Mouse (Mus musculus): ENCODE results near the gene Polr2g. TPM values are rescaled to one million over a fixed set of nuclear protein-coding genes. Genes with fewer than 3 reads are reported as not detected.
A peak's percentile ranks its signal among the peaks of the same experiment; 100 is the strongest.

Gene Polr2g
- total RNA-seq, 2 experiments from 2014 or later = 102 to 107 TPM

DNA sequence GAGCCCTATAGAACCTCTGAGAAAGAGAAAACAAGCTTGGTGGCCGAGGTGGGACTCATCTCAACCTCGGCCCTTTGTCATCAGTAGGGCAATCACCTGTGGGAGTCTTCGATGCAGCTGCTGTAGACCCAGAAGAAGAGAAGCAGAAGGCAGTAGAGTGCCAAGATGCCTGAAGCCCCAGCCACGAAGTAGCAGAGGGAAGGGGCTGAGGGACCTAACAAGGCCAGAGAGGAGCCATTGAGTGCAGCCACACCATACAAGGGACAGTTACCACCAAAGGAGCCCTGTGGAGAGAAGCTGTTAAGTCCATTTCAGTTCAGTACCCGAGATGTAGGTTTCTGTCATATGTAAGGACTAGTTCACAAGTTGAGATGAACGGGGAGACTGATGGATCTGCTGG is 25.0 kb downstream of the Polr2g start:
- intact Hi-C loops (cut with DNase I) = loop anchor here (5.0 kb wide), 1 partner anchor 49 kb away; the partner anchor contains the start of gene Hnrnpul2
- no peak for DNase-seq (ENCODE audit: low spot score in 2 of 2)

DNA sequence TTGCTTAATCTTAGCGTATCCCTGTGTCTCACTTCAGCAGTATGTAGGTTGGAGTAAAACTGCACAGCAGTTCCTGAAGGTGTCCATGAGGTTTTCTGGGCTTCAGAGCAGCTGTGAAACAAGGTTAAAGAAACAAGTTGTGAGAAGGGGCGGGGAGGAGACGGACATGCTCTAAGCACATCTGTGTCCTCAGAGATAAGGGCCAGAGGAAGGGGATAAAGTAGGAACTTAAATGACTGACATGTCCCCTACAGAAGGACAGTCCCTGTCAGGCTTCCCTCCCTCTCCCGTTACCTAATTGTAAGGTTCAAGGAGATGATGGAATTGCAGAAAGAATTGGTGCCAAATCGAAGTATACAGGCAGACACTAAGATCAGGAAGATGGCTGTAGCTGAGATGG is 25.4 kb downstream of the Polr2g start:
- intact Hi-C loops (cut with DNase I) = loop anchor here (5.0 kb wide), 1 partner anchor 49 kb away; the partner anchor contains the start of gene Hnrnpul2

DNA sequence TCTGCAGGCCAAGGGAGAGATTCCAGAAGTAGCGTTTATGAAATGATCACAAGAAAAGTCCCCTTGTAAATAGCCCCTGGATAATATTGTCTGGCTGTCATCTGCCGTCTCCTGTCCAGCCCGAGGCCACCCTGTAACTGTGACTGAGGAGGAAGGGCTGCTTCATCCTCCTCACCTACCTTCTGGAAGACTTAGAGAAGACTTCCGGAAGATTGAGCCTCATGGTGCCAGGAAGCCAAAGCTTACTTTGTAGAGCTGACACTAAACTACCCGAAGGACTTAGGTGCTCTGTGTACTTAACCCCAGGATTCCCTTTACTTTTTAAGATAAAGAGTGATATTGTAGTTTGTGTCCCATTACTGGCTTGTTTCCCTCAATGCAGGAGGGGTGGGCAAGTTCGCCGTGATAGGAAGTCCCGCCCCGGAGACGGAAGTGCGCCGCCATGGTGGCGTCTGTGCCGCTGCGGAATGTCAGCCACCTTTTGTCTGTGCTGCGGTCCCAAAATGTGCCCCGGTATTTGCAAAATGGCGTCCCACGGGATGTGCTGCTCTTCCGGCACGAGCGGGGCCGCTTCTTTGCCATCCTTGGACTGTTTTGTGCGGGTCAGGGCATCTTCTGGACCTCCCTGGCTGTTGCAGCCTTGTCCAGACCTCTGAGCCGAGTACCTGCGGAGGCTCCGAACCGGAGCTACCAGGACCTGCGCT is 27.7 kb downstream of the Polr2g start, which contains the start of gene Tmem223:
TSS of gene Tmem223 (plus strand) at position 430 of the 704 bp plus-strand sequence.
- DNase-seq (ENCODE audit: low spot score in 2 of 2) = peak; percentile 82 to 85
- intact Hi-C loops (cut with DNase I) = loop anchor here (5.0 kb wide), 1 partner anchor 52 kb away; the partner anchor contains the start of gene Hnrnpul2

More for the DNA sequence above, 25.4 kb downstream of the Polr2g start:
- DNase-seq (ENCODE audit: low spot score in 2 of 2) = no peak

DNA sequence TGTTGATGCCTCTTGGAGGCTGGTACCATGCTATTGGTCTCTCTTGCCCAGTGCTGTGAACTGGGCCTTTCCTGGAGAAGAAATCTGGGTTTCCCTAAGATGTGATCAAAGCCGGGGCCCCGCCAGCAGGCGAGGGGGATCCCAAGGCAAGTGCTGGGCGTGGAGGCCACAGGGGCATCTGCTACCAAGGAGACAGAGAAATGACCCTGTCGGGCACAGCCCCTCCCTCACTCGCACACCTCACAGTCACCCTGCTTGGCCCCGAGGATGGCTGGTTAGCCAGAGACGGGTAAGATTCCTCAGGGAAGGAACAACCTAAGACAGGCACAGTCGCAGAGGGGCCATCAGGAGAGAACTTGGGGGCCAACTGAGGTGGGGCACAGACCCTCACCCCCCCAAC is 32.8 kb downstream of the Polr2g start:
- no peak for DNase-seq (ENCODE audit: low spot score in 2 of 2)
- intact Hi-C loops (cut with DNase I) = no loop called here

DNA sequence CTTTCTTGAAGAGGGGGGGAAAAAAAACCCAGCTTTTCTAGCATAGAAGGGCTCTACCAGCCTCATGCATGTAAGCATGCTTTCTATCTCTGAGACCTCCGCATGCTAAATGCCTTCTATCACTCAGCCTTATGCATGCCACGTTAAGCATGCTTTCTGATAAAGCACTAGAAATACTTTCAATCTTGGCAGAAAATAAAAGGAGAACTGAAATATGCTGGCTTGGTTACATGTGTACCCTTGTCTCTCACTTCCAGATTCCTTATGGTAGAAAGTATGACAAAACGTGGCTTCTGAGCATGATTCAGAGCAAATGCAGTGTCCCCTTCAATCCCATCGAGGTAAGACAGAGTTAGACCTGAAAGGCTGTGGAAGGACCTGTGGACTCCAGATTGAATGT is 35.1 kb downstream of the Polr2g start:
- DNase-seq (ENCODE audit: low spot score in 2 of 2) = no peak
- intact Hi-C loops (cut with DNase I) = no loop called here

DNA sequence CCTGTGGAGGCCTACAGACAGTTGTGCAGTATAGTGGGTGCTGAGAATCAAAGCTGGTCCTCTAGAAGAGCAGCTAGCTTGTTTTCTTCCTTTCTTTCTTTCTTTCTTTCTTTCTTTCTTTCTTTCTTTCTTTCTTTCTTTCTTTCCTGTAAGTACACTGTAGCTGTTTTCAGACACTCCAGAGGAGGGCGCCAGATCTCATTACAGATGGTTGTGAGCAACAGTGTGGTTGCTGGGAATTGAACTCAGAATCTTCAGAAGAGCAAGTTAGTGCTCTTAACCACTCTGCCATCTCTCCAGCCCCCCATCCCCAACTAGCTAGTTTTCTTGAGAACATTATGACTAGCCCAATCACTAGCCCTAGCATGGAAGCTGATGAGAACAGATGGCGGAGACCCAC is 37.6 kb downstream of the Polr2g start:
- intact Hi-C loops (cut with DNase I) = no loop called here
- DNase-seq (ENCODE audit: low spot score in 2 of 2) = no peak

DNA sequence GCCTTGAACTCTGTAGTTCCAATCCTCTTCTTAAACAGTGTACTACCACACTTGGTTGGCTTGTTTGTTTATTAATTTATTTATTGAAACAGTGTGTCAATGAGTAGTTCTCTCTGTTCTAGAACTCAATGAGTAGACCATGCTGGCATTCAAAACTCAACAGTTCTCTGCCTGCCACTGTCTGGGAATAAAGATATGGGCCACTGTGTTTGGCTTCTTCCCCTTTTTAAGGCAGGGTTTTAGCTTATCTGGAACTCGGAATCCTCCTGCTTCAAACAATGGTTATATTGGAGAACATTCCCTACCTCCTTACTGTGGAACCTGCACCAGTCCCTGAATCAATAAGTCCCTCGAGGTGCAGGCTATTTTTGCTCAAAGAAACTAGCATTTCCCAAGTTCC is 39.5 kb downstream of the Polr2g start:
- intact Hi-C loops (cut with DNase I) = no loop called here
- no peak for DNase-seq (ENCODE audit: low spot score in 2 of 2)

DNA sequence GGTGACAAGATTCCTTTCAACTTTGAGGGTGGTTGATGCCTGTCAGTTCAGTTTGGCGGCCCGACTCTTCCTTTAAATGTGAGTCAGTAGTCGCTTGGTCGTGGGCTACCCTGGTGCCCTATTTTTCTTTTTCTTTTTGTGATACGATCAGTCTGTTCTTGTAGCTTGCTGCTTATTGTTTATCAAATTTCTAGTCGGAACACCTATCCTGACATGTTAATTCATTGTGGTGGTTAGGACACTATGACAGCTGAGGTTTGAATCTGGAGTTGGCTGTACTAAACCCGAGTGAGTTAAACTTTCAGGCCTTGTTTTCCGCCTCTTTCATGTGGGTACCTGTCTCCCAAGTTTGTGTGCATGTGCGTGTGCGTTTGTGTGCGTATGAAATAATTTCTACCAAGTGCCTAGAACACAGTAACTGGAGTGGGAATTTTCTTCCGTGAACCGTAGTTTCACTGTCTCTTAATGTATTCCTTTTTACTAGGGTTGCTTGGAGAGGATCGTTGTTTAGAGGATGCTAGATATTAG is 40.8 kb downstream of the Polr2g start:
- intact Hi-C loops (cut with DNase I) = no loop called here
- DNase-seq (ENCODE audit: low spot score in 2 of 2) = no peak

DNA sequence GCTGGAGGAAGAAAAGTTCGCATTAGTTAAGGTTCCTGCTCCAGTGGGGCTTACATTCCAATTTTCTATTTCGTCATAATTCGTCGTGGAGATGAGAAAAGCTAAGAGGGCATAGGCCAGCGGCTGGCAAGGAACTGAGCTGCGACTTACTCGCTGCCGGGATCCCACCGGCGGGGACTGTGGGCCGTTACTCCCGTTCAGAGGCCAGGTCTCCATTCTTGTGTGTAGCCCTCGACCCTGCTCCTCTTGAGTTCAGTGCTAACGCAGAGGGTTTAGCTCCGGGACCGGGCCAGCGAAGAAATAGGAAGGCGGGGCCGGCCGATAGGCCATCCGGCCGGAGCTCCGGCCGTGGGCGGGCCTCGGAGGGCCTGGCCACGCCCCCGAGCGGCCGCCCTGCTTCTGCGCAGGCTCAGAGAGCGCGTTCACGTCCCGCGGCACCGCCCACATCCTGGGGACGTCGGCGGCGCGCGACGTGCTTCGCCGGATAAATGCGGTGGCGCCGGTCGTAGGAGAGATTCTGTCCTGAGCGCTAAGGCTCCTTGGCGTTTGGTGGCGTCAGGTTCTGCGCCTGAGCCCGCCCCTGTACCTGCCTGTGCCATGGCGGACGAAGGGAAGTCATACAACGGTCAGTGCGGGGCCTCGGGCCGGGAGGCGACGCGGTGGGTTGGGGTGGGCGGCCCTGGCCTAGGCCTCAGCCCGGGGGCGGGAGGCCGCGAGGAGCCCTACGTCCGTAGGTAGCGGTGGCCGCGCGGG is 41.6 kb downstream of the Polr2g start, which contains the start of gene Nxf1:
TSS of gene Nxf1 (plus strand) at position 439 of the 753 bp plus-strand sequence.
- intact Hi-C loops (cut with DNase I) = no loop called here
- peak; percentile 90 to 93 for DNase-seq (ENCODE audit: low spot score in 2 of 2)

DNA sequence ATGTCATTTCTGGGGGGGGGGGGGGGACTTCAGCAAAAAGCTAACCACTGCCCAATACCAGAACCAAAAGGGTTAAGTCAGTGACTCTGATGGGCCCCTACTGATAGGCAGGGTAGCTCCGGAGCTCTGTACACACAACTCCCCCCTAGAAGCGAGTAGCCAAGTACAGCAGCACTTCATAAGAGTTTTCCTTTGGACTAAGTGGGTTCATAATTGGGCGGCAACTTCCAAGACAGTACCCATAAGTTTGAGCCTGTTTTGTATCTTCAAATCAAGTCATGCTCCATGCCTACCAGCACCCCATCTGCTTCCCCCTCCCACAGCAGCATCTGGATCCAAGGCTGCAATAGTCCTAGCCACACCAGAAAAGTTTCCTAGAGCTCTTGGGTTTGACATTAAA is 42.7 kb downstream of the Polr2g start:
- DNase-seq (ENCODE audit: low spot score in 2 of 2) = no peak
- intact Hi-C loops (cut with DNase I) = no loop called here

DNA sequence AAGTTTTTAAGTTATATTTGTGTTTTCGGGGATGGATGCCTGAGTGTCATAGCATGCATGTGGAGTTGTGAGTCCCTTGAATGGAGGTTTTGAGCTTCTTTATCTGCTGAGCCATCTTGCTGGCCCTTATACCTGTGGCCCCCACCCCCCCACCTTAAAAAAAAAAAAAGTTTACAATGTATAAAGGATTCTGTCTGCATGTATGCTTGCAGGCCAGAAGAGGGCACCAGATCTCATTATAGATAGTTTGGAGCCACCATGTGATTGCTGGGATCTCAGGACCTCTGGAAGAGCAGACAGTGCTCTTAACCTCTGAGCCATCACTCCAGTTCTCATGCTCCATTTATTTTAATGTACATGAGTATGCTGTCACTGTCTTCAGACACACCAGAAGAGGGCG is 51.0 kb downstream of the Polr2g start:
- no peak for DNase-seq (ENCODE audit: low spot score in 2 of 2)
- intact Hi-C loops (cut with DNase I) = no loop called here

DNA sequence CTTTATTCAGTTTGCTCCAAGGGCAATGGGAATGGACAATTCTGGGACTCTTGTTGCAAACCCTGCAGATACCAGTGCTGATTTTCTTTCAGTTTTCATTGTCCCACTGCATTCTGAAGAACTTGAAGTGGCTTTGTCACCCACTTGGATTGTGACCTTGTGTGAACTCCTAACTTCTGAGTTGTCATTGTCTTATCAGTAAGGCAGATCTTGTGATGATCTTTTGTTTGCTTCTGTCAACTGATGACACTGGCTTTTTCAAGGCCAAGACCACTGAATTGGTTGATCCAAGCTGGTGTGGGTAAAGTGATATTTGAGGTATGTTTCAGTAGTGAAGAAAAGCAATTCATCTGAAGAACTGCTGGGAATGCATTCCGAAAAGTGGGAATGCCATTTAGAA is 53.0 kb downstream of the Polr2g start:
- DNase-seq (ENCODE audit: low spot score in 2 of 2) = no peak
- intact Hi-C loops (cut with DNase I) = no loop called here

Other genes with a start within 250 kb of the Polr2g start
- gene Slc22a8, start 207.3 kb downstream of the Polr2g start, total RNA-seq (2021) = 10 to 100 TPM; 10.7 to 14.3 TPM
- 1 to 10 TPM; 5.0 to 6.0 TPM for gene Slc22a6, start 180.5 kb downstream of the Polr2g start, total RNA-seq (2021)
- gene Chrm1, start 134.8 kb downstream of the Polr2g start, total RNA-seq (2021) = 100 to 1,000 TPM; 157 to 166 TPM
- 100 to 1,000 TPM; 151 to 173 TPM for gene Slc3a2, start 75.2 kb downstream of the Polr2g start, total RNA-seq (2021)
- gene Wdr74, start 62.8 kb downstream of the Polr2g start, total RNA-seq (2021) = 10 to 100 TPM; 50.8 to 55.2 TPM
- gene 1700092M07Rik, start 57.9 kb downstream of the Polr2g start, total RNA-seq (2021) = 1 to 10 TPM in 1 of 2 experiments, not detected in 1; 3.4 TPM
- gene Stx5a, start 57.2 kb downstream of the Polr2g start, total RNA-seq (2021) = 10 to 100 TPM; 57.9 to 81.8 TPM
- 10 to 100 TPM; 68.5 to 99.7 TPM for gene Nxf1, start 41.5 kb downstream of the Polr2g start, total RNA-seq (2021)
- gene Tmem223, start 27.6 kb downstream of the Polr2g start, total RNA-seq (2021) = 10 to 100 TPM; 68.5 to 75.9 TPM
- 10 to 100 TPM in 1 of 2 experiments, 1 to 10 TPM in 1; 8.9 to 11.0 TPM for gene Tmem179b, start 24.1 kb downstream of the Polr2g start, total RNA-seq (2021)
- gene Taf6l, start 12.2 kb downstream of the Polr2g start, total RNA-seq (2021) = 10 to 100 TPM; 12.5 to 14.4 TPM
- 1 to 10 TPM; 4.9 to 6.3 TPM for gene Zbtb3, start 4.0 kb upstream of the Polr2g start, total RNA-seq (2021)
- 10 to 100 TPM; 33.1 to 33.3 TPM for gene Ttc9c, start 20.8 kb upstream of the Polr2g start, total RNA-seq (2021)
- 100 to 1,000 TPM; 110 to 118 TPM for gene Hnrnpul2, start 21.4 kb upstream of the Polr2g start, total RNA-seq (2021)
- gene AC129217.1, start 31.2 kb upstream of the Polr2g start, total RNA-seq (2021) = not detected
- gene Bscl2, start 38.9 kb upstream of the Polr2g start, total RNA-seq (2021) = 100 to 1,000 TPM; 118 TPM
- 100 to 1,000 TPM; 190 to 230 TPM for gene Gng3, start 40.6 kb upstream of the Polr2g start, total RNA-seq (2021)
- 1 to 10 TPM; 1.3 to 1.6 TPM for gene Lrrn4cl, start 52.2 kb upstream of the Polr2g start, total RNA-seq (2021)
- 100 to 1,000 TPM in 1 of 2 experiments, 10 to 100 TPM in 1; 92.2 to 101 TPM for gene Ubxn1, start 72.9 kb upstream of the Polr2g start, total RNA-seq (2021)
- gene Uqcc3, start 82.3 kb upstream of the Polr2g start, total RNA-seq (2021) = 10 to 100 TPM; 32.1 to 39.8 TPM
- 1 to 10 TPM; 4.8 to 5.0 TPM for gene Lbhd1, start 85.2 kb upstream of the Polr2g start, total RNA-seq (2021)
- gene Gm49403, start 85.4 kb upstream of the Polr2g start, total RNA-seq (2021) = not detected
- gene 1810009A15Rik, start 90.3 kb upstream of the Polr2g start, total RNA-seq (2021) = 10 to 100 TPM; 21.6 to 26.6 TPM
- 1 to 10 TPM in 1 of 2 experiments, not detected in 1; 7.6 TPM for gene Gm49416, start 90.3 kb upstream of the Polr2g start, total RNA-seq (2021)
- 10 to 100 TPM; 22.4 to 25.3 TPM for gene Ints5, start 94.4 kb upstream of the Polr2g start, total RNA-seq (2021)
- gene Ganab, start 99.5 kb upstream of the Polr2g start, total RNA-seq (2021) = 100 to 1,000 TPM in 1 of 2 experiments, 10 to 100 TPM in 1; 95.3 to 102 TPM
- gene B3gat3, start 121.8 kb upstream of the Polr2g start, total RNA-seq (2021) = 100 to 1,000 TPM; 167 to 187 TPM
- gene Rom1, start 130.8 kb upstream of the Polr2g start, total RNA-seq (2021) = 1 to 10 TPM; 7.0 to 7.2 TPM
- 10 to 100 TPM in 1 of 2 experiments, 1 to 10 TPM in 1; 9.6 to 12.6 TPM for gene Eml3, start 131.0 kb upstream of the Polr2g start, total RNA-seq (2021)
- gene Mta2, start 143.3 kb upstream of the Polr2g start, total RNA-seq (2021) = 10 to 100 TPM; 43.9 to 52.0 TPM
- 10 to 100 TPM; 17.5 to 21.5 TPM for gene Tut1, start 155.3 kb upstream of the Polr2g start, total RNA-seq (2021)
- 100 to 1,000 TPM; 219 to 232 TPM for gene Eef1g, start 168.5 kb upstream of the Polr2g start, total RNA-seq (2021)
- gene Ahnak, start 190.7 kb upstream of the Polr2g start, total RNA-seq (2021) = 10 to 100 TPM; 16.6 to 32.1 TPM

Data from left cerebral cortex, postnatal 36 days (tissue).